Mouse (Mus musculus): ENCODE data around the gene Aff2. TPM values are rescaled to one million over a fixed set of nuclear protein-coding genes. Genes with fewer than 3 reads are reported as not detected.

Aff2 gene
- polyA plus RNA-seq (2014; fragmentation: Nextera tagmentation; extraction: Ambion mirVana), result 10.4 and 15.0 TPM in 2 replicates

DNA sequence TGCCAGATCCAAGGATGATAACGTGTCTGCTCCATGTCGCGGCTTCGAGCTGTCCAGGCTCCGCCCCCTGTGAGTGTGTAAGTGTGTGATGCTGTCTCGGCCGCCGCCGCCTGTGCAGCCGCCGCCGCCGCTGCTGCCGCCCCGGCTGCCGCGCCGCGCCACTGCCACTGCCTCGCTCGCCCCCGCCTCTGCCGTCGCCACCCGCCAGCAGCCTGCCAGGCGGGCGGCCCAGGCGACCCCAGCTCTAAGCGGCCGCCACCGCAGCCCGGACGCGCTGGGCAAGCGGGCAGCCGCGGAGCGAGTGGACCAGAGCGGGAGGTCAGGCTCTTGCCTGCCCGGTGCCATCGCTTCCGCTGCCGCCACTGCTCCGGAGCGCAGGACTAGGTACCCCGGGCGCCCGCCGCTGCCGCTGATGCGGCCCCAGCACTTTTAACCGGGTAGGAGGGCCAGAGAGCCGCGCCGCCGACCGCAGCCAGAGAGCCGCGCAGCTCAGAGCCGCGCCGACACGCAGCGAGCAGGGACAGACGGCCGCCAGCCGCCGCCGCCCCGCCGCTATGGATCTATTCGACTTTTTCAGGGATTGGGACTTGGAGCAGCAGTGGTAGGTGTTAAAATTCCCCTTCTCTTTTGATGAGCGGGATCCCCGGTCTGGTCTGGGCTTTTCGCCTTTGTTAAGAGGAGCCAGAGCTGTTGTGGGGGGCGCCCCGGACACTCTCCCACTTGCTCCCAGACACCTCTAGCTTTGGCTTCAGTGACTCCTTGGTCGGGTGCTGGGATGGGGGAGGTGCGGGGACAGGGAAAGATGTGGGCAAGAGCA, at the start of gene Aff2:
TSS of gene Aff2 (plus strand) at position 57 of the 817 bp plus-strand sequence.
- H3K9me3 ChIP-seq (ENCODE audit: control insufficient read depth, low read length), result no peaks in the 10 kb centered on the region
- peak; percentile 64 for DNase-seq (ENCODE audit: low spot score)
- H3K9ac ChIP-seq (ENCODE audit: low read depth, low read length), result peak within 1 kb of the TSS; percentile 72
- peak within 1 kb of the TSS; percentile 55 for H3K4me2 ChIP-seq (replicated peaks; ENCODE audit: low read depth, low read length)
- peak within 1 kb of the TSS; percentile 68 for H3K27ac ChIP-seq (ENCODE audit: low read depth, low read length)
- H3K36me3 ChIP-seq (ENCODE audit: control insufficient read depth, insufficient read depth, low read length), result no peaks in the 10 kb centered on the region
- H3K27me3 ChIP-seq (ENCODE audit: control insufficient read depth, insufficient read depth, low read length), result no peaks in the 10 kb centered on the region
- H3K4me3 ChIP-seq (ENCODE audit: low read depth, low read length), result peak within 1 kb of the TSS; percentile 57
- peak; percentile 94 for ATAC-seq (ENCODE audit: low FRiP score)
- WGBS, result 17% methylated on average over 42 of the region's 79 CpGs
- H3K4me1 ChIP-seq (replicated peaks; ENCODE audit: control insufficient read depth, insufficient read depth, low read length), result no peaks in the 10 kb centered on the region

- no peak overlapping the region for H3K27ac ChIP-seq (ENCODE audit: low read depth, low read length)
- no peaks in the 10 kb centered on the region for H3K9me3 ChIP-seq (ENCODE audit: control insufficient read depth, low read length)
- H3K4me3 ChIP-seq (ENCODE audit: low read depth, low read length), result no peak overlapping the region
- H3K9ac ChIP-seq (ENCODE audit: low read depth, low read length), result no peak overlapping the region
- H3K36me3 ChIP-seq (ENCODE audit: control insufficient read depth, insufficient read depth, low read length), result no peaks in the 10 kb centered on the region
- ATAC-seq (ENCODE audit: low FRiP score) (no peak), DNase-seq (ENCODE audit: low spot score) (no peak)
- H3K4me1 ChIP-seq (replicated peaks; ENCODE audit: control insufficient read depth, insufficient read depth, low read length), result no peaks in the 10 kb centered on the region
- H3K27me3 ChIP-seq (ENCODE audit: control insufficient read depth, insufficient read depth, low read length), result no peaks in the 10 kb centered on the region
- no peak overlapping the region for H3K4me2 ChIP-seq (replicated peaks; ENCODE audit: low read depth, low read length)
Measured at GRCm38 (mm10) chrX:69337296-69337695, 22.8 kb upstream of the Aff2 start.

DNA sequence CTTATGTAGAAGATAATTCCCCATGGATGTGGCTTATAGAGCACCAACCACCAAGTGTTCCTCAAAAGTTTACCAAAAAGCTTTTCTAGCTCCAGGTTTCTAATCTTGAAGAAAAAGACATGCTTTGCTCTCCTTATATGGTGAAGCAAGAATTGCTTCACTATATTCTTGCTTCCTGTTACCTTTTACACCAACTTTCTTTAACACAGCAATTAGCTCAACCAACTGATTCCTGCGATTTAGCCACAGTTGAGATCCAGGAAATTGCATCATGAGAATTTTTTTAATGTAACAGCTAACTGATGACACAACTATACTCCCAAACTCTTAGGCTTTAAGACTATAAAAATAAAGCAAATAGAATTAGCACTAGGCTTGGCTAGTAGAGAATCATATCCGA, 4.5 kb upstream of the Aff2 start:
- no peak overlapping the region for H3K27ac ChIP-seq (ENCODE audit: low read depth, low read length)
- no peak overlapping the region for H3K4me3 ChIP-seq (ENCODE audit: low read depth, low read length)
- no peak overlapping the region for H3K4me2 ChIP-seq (replicated peaks; ENCODE audit: low read depth, low read length)
- no peaks in the 10 kb centered on the region for H3K9me3 ChIP-seq (ENCODE audit: control insufficient read depth, low read length)
- ATAC-seq (ENCODE audit: low FRiP score), result no peak
- WGBS, result 83% methylated on average over 2 of the region's 2 CpGs
- H3K36me3 ChIP-seq (ENCODE audit: control insufficient read depth, insufficient read depth, low read length), result no peaks in the 10 kb centered on the region
- no peak for DNase-seq (ENCODE audit: low spot score)
- no peak overlapping the region for H3K9ac ChIP-seq (ENCODE audit: low read depth, low read length)
- no peaks in the 10 kb centered on the region for H3K4me1 ChIP-seq (replicated peaks; ENCODE audit: control insufficient read depth, insufficient read depth, low read length)
- no peaks in the 10 kb centered on the region for H3K27me3 ChIP-seq (ENCODE audit: control insufficient read depth, insufficient read depth, low read length)

DNA sequence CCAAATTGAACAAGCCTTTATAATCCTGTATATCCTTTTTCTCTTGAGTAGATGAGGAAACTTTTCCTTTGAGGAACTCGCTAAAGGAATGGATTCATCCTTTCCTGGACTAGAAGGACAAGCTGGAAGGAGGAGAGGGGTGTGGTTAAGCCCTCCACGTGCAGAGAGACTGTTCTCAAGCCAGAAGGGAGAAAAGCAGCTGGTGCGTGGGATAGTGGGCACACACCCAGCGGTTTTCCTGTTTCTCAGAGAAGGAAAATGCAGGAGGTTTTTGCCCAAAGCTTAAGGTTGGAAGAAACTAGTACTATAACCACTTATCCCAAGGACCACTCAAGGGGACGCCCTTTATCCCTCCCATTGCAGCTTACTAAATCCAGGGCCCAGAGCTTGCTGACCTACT, 734 bp upstream of the Aff2 start:
- H3K9me3 ChIP-seq (ENCODE audit: control insufficient read depth, low read length), result no peaks in the 10 kb centered on the region
- H3K36me3 ChIP-seq (ENCODE audit: control insufficient read depth, insufficient read depth, low read length), result no peaks in the 10 kb centered on the region
- 21% methylated on average over 5 of the region's 5 CpGs for WGBS
- DNase-seq (ENCODE audit: low spot score), result peak; percentile 3
- peak overlapping the region; percentile 55; the same call in 1 of the 2 replicates for H3K4me2 ChIP-seq (replicated peaks; ENCODE audit: low read depth, low read length)
- H3K27me3 ChIP-seq (ENCODE audit: control insufficient read depth, insufficient read depth, low read length), result no peaks in the 10 kb centered on the region
- H3K4me1 ChIP-seq (replicated peaks; ENCODE audit: control insufficient read depth, insufficient read depth, low read length), result no peaks in the 10 kb centered on the region
- no peak overlapping the region for H3K27ac ChIP-seq (ENCODE audit: low read depth, low read length)
- peak overlapping the region; percentile 57 for H3K4me3 ChIP-seq (ENCODE audit: low read depth, low read length)
- no peak overlapping the region for H3K9ac ChIP-seq (ENCODE audit: low read depth, low read length)
- no peak for ATAC-seq (ENCODE audit: low FRiP score)

DNA sequence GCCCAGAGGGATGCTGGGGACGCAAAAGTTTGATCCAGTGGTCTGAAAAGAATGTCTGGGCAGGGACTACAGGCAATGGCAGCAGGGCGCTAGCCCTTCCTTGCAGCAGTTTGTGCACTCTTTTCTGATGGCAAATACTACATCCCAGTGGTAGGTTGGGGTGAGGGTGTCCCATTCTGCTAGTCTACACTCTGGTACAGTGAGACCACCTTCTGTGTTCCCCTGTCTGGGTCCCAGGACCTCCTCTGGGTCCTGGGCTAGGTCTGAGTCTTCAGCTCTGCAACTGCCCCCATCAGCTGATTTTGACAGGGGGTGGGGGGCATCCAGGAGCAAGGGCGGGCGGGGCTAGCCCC, 233 bp upstream of the Aff2 start:
- Histone ChIP-seq H3K9me3 (ENCODE audit: control insufficient read depth, low read length) (no peaks in the 10 kb centered on the region), H3K9ac (ENCODE audit: low read depth, low read length) (no peak overlapping the region), H3K27me3 (ENCODE audit: control insufficient read depth, insufficient read depth, low read length) (no peaks in the 10 kb centered on the region), H3K4me1 (replicated peaks; ENCODE audit: control insufficient read depth, insufficient read depth, low read length) (no peaks in the 10 kb centered on the region), H3K4me2 (replicated peaks; ENCODE audit: low read depth, low read length) (peak overlapping the region; percentile 55), H3K36me3 (ENCODE audit: control insufficient read depth, insufficient read depth, low read length) (no peaks in the 10 kb centered on the region), H3K4me3 (ENCODE audit: low read depth, low read length) (peak overlapping the region; percentile 57), H3K27ac (ENCODE audit: low read depth, low read length) (no peak overlapping the region; the same call in 1 of the 2 replicates)
- 5% methylated on average over 4 of the region's 4 CpGs for WGBS
- DNase-seq (ENCODE audit: low spot score), result no peak
- no peak; the same call in 1 of the 2 replicates for ATAC-seq (ENCODE audit: low FRiP score)

- no peak overlapping the region for H3K27ac ChIP-seq (ENCODE audit: low read depth, low read length)
- 6% methylated on average over 10 of the region's 10 CpGs for WGBS
- peak overlapping the region; percentile 72 for H3K9ac ChIP-seq (ENCODE audit: low read depth, low read length)
Measured at GRCm38 (mm10) chrX:69361055-69361558, 1.0 kb downstream of the Aff2 start.

DNA sequence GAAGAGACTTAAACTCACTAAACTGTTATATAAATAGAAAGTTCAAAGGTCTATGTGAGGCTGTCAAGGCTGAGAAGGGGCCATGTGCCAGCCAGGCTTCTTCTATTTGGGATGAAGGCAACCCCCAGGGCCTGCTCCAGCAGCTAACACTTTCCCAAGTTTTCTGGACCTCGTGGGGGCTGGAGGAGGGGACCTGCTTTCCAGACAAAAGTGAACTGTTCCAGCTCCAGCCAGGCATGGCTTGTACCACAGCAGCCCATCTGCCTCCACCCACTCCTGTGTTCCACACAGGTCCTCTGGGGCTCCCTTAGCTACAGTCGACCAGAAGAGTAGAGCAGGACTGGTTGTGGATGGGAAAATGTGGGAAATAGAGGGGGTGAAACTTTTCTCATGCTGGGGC, 4.1 kb downstream of the Aff2 start:
- H3K9me3 ChIP-seq (ENCODE audit: control insufficient read depth, low read length), result no peaks in the 10 kb centered on the region
- ATAC-seq (ENCODE audit: low FRiP score), result no peak
- WGBS, result 8% methylated on average over 2 of the region's 2 CpGs
- no peak overlapping the region for H3K9ac ChIP-seq (ENCODE audit: low read depth, low read length)
- no peaks in the 10 kb centered on the region for H3K36me3 ChIP-seq (ENCODE audit: control insufficient read depth, insufficient read depth, low read length)
- H3K4me1 ChIP-seq (replicated peaks; ENCODE audit: control insufficient read depth, insufficient read depth, low read length), result no peaks in the 10 kb centered on the region
- no peak overlapping the region for H3K4me2 ChIP-seq (replicated peaks; ENCODE audit: low read depth, low read length)
- no peaks in the 10 kb centered on the region for H3K27me3 ChIP-seq (ENCODE audit: control insufficient read depth, insufficient read depth, low read length)
- H3K27ac ChIP-seq (ENCODE audit: low read depth, low read length), result no peak overlapping the region
- no peak overlapping the region for H3K4me3 ChIP-seq (ENCODE audit: low read depth, low read length)
- peak; percentile 11 for DNase-seq (ENCODE audit: low spot score)

More at GRCm38 (mm10) chrX:69361055-69361558, 1.0 kb downstream of the Aff2 start:
- Histone ChIP-seq H3K36me3 (ENCODE audit: control insufficient read depth, insufficient read depth, low read length) (no peaks in the 10 kb centered on the region), H3K4me2 (replicated peaks; ENCODE audit: low read depth, low read length) (peak overlapping the region; percentile 55), H3K4me1 (replicated peaks; ENCODE audit: control insufficient read depth, insufficient read depth, low read length) (no peaks in the 10 kb centered on the region), H3K9me3 (ENCODE audit: control insufficient read depth, low read length) (no peaks in the 10 kb centered on the region), H3K27me3 (ENCODE audit: control insufficient read depth, insufficient read depth, low read length) (no peaks in the 10 kb centered on the region), H3K4me3 (ENCODE audit: low read depth, low read length) (peak overlapping the region; percentile 57)
- no peak for DNase-seq (ENCODE audit: low spot score)
- ATAC-seq (ENCODE audit: low FRiP score), result no peak

GRCm38 (mm10) chrX:69373341-69373740, 13.2 kb downstream of the Aff2 start:
- Histone ChIP-seq H3K27ac (ENCODE audit: low read depth, low read length) (no peak overlapping the region), H3K27me3 (ENCODE audit: control insufficient read depth, insufficient read depth, low read length) (no peaks in the 10 kb centered on the region), H3K4me1 (replicated peaks; ENCODE audit: control insufficient read depth, insufficient read depth, low read length) (no peaks in the 10 kb centered on the region), H3K4me3 (ENCODE audit: low read depth, low read length) (no peak overlapping the region), H3K36me3 (ENCODE audit: control insufficient read depth, insufficient read depth, low read length) (no peaks in the 10 kb centered on the region), H3K4me2 (replicated peaks; ENCODE audit: low read depth, low read length) (no peak overlapping the region), H3K9me3 (ENCODE audit: control insufficient read depth, low read length) (no peaks in the 10 kb centered on the region), H3K9ac (ENCODE audit: low read depth, low read length) (no peak overlapping the region)
- DNase-seq (ENCODE audit: low spot score), result no peak
- ATAC-seq (ENCODE audit: low FRiP score), result no peak
- 64% methylated on average over 2 of the region's 2 CpGs for WGBS

- WGBS, result 59% methylated on average over 1 of the region's 1 CpGs
- no peaks in the 10 kb centered on the region for H3K36me3 ChIP-seq (ENCODE audit: control insufficient read depth, insufficient read depth, low read length)
- DNase-seq (ENCODE audit: low spot score), result peak; percentile 2
- no peak overlapping the region for H3K27ac ChIP-seq (ENCODE audit: low read depth, low read length)
- ATAC-seq (ENCODE audit: low FRiP score), result no peak
- no peak overlapping the region for H3K4me3 ChIP-seq (ENCODE audit: low read depth, low read length)
- H3K9me3 ChIP-seq (ENCODE audit: control insufficient read depth, low read length), result no peaks in the 10 kb centered on the region
- no peaks in the 10 kb centered on the region for H3K27me3 ChIP-seq (ENCODE audit: control insufficient read depth, insufficient read depth, low read length)
- H3K4me1 ChIP-seq (replicated peaks; ENCODE audit: control insufficient read depth, insufficient read depth, low read length), result no peaks in the 10 kb centered on the region
- H3K9ac ChIP-seq (ENCODE audit: low read depth, low read length), result no peak overlapping the region
- no peak overlapping the region for H3K4me2 ChIP-seq (replicated peaks; ENCODE audit: low read depth, low read length)
Measured at GRCm38 (mm10) chrX:69389738-69390137, 29.6 kb downstream of the Aff2 start.

All from hindbrain, embryonic 11.5 days (tissue).